Mouse (Mus musculus): ENCODE measurements around the gene Wdr47.

DNA sequence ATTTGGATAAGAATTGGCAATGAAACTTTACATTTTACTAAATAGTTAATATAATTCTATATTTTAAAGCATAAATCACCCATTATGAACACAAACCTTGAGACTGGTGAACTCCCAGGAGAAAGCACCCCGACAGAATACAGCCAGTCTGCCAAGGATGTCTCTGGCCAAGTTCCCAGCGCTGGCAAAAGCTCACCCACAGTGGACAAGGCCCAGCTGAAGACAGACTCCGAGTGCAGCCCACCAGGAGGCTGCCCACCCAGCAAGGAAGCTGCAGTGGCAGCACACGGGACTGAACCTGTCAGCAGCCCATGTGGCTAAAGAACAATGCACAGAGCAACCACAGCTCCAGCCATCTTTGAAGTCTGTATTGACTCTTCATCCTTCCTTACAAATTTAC is 85.5 kb downstream of the Wdr47 start:
- TF ChIP-seq CTCF (IDR thresholded peaks at IDR 0.05; ENCODE audit: control insufficient read depth, insufficient read depth, low read length) (no peak), POLR2A (IDR thresholded peaks at IDR 0.05; ENCODE audit: borderline replicate concordance, control insufficient read depth, low read depth, low read length) (no peak)

Measured in bone marrow, adult 2 months (tissue).